Mouse (Mus musculus): ENCODE measurements at regions not wholly inside any gene's neighbourhood (a gene's known extent, or its start where the extent isn't known, plus 50 kb on each side); places are given as distances from the start of the nearest gene placed in this dataset.

- TF ChIP-seq CTCF (IDR thresholded peaks at IDR 0.05; ENCODE audit: low read depth, low read length) (no peak), TAL1 (conservative IDR thresholded peaks at IDR 0.05; ENCODE audit: low read depth, low read length) (no peak)
Measured at GRCm38 (mm10) chr3:19004792-19005191, 623.7 kb downstream of the 1700064H15Rik start.
